Mouse (Mus musculus) gastrocnemius, postnatal 36 days (tissue): Measurements from ENCODE around the gene Farp1. TPM values are rescaled to one million over a fixed set of nuclear protein-coding genes. Genes with fewer than 3 reads are reported as not detected.
"Not testable (repeated sequence)": the region's sequence is repeated elsewhere in the genome, so short reads cannot be mapped to it uniquely, and the experiment has no call there.

ENCODE experiments used
- DNase-seq, 2 experiments: peaks; one replicate each; pipeline ENCODE4 v3.0.0; 2022
- intact Hi-C: fragments of 180-260 bp; cut with DNase I; formaldehyde crosslinking; loops from one replicate; pipeline ENCODE4 v1.15.1; 2025
- total RNA-seq, 2 experiments: library from RNA; stranded (reverse); gene quantifications; 2 replicates each; pipeline ENCODE4 v1.2.3; 2021

Gene Farp1
- total RNA-seq, 2 experiments from 2014 or later: 4.2 to 6.0 TPM

DNA sequence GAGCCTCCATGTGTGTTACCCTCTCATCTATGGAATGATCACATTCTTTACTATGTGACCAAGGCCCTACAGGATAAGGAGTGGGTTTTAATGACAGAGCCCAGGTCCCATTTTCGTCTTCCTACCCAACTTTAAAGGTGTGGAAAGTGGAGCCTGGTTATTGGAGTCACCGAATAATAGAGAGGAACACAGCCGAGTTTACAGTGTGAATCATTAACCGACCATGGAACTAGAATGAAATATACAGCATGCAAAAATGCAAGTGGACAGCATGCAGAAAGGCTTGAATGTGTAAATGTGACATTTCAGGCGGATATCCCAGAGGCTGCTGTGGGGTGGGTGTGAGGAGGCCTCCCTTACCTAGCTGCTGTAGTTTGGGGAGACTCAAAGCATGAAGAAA lies 66.5 kb downstream of the Farp1 start:
- DNase-seq: no peak
- intact Hi-C loops: no loop called here

- no peak for DNase-seq
- intact Hi-C loops: no loop called here
Measured at GRCm38 (mm10) chr14:121102599-121102998, 67.6 kb downstream of the Farp1 start.

DNA sequence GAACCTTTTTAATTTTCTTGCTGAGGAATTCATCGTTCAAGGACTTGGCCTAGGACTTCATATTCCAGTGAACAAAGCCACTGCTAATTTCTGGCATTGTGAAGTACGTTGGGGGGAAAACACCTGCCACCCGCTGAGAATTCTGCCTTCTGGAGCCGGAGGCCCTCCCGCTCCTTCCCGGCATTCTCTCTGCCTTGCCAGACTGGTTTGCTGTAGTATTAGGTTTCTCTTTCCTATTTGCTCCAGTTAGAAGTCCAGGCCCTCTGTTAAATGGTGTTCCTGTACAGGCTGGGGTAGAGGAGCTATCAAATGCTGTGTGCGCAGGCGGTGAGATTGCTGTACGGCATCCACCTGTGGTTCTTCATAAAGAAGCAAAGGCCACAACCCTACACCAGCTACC lies 68.5 kb downstream of the Farp1 start:
- no peak for DNase-seq
- intact Hi-C loops: no loop called here

DNA sequence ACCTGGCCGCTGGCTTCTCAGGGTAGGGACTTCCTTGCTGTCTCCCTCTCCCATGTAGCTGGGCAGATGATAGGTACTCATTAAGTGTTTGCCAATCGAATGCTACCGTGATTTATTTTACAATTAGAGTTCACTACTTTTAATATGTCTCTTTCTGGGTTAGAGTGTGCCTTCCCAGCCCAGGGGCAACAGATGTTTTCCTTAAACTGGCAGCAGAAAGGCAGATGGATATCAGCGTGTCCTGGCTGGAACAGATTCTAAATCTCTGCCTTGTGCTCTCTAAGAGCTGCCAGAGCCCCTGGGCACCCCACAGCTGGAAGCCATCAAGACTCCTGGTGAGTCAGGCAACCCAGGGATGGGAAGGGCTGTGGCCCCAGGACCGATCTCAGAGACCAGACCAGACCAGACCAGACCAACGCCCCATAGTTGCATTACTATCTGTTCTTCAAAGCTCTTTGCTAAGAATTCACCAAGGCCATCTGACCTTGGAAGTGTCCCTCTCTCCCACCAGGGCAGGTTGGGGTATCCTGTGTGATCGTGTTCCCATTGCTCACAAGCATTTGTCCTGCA lies 69.8 kb downstream of the Farp1 start:
- intact Hi-C loops: no loop called here
- peak in 1 of 2 experiments; percentile 31 for DNase-seq

- DNase-seq: no peak
- intact Hi-C loops: no loop called here
Measured at GRCm38 (mm10) chr14:121106906-121107305, 71.9 kb downstream of the Farp1 start.

- intact Hi-C loops: no loop called here
- DNase-seq: no peak
Measured at GRCm38 (mm10) chr14:121107707-121108285, 72.8 kb downstream of the Farp1 start.

- no peak for DNase-seq
- intact Hi-C loops: no loop called here
Measured at GRCm38 (mm10) chr14:121108439-121109115, 73.6 kb downstream of the Farp1 start.

- no peak for DNase-seq
- intact Hi-C loops: no loop called here
Measured at GRCm38 (mm10) chr14:121109116-121109504, 74.1 kb downstream of the Farp1 start.

GRCm38 (mm10) chr14:121110492-121111267 lies 75.7 kb downstream of the Farp1 start:
- intact Hi-C loops: loop anchor here (5.0 kb wide), 1 partner anchor 42 kb away; no protein-coding TSS in a partner anchor
- DNase-seq: no peak

- no peak for DNase-seq
- intact Hi-C loops: loop anchor here (5.0 kb wide), 1 partner anchor 40 kb away; no protein-coding TSS in a partner anchor
Measured at GRCm38 (mm10) chr14:121112061-121112460, 77.1 kb downstream of the Farp1 start.

- DNase-seq: no peak
- intact Hi-C loops: loop anchor here (5.0 kb wide), 1 partner anchor 39 kb away; no protein-coding TSS in a partner anchor
Measured at GRCm38 (mm10) chr14:121113785-121114184, 78.8 kb downstream of the Farp1 start.

DNA sequence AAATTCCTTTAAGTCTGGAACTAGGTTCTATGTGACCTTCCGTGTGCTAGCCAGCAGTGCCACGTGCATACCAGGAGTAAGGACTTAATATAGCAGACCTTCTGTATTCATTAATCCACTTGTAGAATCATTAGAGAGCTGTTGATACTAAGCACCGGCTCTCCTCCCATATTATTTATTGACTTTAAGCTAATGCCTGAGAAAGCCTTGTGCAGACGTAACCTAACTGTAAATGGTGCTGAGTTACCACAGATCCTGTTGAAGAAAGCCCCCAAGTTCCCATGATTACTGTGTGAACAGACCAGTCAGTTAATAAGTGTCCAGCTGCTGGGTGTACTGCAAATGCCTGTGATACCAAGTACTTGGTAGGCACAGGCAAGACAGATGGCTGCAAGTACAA lies 81.7 kb downstream of the Farp1 start:
- no peak for DNase-seq
- intact Hi-C loops: no loop called here

DNA sequence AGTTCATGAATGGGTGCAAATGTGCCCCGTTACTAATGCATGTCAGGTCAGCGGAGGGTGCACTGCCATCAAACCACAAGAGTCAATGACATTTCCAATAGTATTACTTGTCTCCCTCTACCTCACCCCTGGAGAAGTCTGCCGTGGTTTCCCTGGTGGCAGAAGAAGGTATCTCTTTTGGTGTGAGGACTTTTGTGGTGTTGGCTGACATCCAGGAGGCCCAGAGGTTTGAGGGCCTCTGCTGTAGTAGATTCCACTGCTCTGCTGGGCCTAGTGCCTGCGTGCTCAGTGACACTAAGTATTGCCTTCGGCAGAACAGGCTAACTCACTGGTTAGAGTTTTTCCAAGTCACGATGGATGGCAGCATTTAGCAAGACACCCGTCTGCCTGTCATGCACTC lies 83.9 kb downstream of the Farp1 start:
- intact Hi-C loops: no loop called here
- no peak for DNase-seq

DNA sequence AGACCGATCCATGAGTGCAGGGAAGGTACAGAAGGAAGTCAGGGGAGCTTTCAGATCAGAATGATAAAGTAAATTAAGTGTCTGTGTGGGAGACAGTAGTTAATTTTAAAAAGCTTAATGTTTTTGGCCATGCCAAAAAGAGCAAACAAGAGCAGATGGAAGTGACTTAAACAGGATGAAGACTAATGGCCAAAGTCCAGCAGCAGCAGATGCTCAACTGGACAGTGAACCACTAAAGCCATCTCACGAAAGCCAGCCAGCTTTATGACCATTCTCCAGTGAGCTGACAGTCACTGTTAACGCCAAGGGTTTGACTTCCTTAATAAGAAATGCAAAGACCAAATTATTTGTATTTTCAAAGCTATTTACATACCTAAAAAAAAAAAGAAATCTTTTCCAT lies 86.7 kb downstream of the Farp1 start:
- no peak for DNase-seq
- intact Hi-C loops: no loop called here

DNA sequence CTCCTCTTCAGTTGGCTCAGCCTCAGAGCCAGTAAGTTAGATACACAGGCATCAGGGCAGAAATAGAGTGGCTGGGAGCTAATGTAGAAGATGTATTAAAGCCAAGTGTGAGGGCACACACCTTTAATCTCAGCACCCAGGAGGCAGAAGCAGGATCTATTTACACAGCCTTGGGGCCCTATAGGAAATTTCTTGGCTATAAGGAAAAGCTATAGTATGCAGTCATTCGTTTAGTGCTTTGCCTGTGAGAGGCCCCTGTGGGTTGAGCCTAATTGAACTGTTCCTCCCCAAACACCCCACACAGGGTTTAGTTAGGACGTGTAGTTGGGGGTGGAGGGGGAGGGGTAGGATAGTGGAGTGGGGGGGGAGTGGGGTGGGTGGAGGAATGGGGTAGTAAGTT lies 87.9 kb downstream of the Farp1 start:
- DNase-seq: no peak
- intact Hi-C loops: no loop called here

DNA sequence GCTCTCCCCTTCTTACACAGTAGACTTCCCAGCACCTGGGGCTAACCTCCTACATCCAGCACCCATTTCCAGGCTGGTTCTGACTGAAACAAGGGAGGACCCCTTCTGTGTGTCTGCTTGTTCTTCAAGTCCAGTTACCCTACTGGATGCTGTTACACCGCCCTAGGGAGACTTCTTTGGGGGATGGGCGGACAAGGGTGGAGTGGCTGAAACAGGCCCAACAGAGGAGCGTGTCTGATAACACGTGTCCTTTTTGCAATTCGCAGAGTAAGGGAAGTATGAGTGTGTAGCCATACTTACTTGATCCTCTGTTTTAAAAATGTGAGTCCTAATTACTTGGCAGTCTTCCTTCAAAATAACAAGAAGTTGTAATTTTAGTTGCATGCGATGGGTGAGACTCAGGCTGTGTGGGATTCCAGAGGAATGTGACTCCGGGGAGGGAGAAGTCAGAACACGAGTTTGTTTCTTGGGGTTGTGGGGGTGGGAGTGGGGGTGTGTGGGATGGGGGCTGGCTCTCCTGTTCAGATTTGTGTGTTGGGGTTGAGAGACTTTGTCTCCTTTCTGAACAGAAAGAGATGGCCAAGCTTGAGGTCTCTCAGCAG lies 89.5 kb downstream of the Farp1 start:
- no peak for DNase-seq
- intact Hi-C loops: no loop called here

DNA sequence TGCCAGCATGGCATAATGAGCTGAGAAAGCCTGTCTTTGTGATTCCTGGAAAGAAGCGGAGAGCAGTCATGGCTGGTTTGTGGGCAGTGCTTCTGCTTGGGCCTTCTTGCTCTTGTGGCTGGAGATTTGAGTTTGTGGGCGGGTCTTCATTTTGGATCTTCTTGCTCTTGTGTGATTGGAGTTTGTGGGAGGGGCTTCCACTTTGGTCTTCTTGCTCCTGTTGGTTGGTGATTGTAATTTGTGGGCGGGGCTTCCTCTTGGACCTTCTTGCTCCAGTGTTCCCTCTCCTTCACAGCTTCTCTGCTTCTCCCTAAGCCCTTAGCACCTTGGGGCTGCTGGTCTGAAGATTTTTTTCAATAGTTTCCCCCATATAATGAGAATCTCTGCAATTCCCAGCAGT lies 90.7 kb downstream of the Farp1 start:
- no peak for DNase-seq
- intact Hi-C loops: no loop called here

GRCm38 (mm10) chr14:121126291-121126690 lies 91.3 kb downstream of the Farp1 start:
- no peak for DNase-seq
- intact Hi-C loops: no loop called here

DNA sequence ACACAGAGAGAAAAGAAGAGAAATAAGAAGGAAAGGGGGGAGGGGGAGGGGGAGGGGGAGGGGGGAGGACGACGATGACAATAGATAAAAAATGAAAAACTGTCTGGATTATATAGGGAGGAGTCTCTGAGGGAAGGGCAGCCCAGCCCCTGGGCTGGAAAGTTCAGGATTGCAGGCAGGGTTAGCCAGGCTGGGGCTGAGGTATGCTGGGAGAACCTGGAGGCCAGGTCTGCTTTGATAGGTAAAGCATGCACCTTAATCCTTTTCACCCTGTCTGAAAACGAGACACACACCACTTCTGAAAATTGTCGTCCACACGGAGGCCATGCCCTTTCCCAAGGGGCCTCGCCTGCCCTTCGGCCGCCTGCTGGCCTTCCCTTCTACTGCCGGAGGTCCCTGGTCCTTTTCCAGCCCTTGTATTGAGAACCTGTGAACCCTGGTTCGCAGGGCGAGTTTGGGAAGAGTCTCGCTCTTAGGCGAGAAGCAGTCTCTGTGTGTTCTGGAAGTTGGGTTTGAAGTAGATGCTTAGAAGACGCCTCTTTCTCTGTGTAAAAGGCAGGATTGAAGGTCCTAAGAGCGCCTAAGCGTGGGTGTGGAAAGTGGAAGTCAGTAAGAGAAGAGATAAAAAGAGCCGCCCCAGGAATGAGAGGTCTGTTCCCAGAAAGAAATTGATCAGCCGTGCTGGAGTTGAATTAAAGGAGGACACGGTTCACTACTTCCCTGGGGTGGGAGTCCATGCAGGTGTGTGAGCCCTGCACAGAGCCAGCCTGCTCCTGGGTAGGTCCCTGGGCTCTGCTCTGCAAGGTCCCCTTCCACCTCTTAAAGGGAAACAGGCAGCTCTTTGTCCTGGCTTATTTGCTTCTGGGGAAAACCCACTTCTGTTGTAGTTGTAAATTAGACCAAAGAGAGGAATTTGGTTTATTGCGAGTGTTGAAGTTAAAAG lies 94.1 kb downstream of the Farp1 start:
- no peak for DNase-seq
- intact Hi-C loops: no loop called here

- intact Hi-C loops, DNase-seq: not testable (repeated sequence)
Measured at GRCm38 (mm10) chr14:121130351-121130750, 95.4 kb downstream of the Farp1 start.
